Mouse (Mus musculus) cerebellum, adult 2 months (tissue): ENCODE data around the gene Ano8.

Experiments used
- CTCF ChIP-seq: fragments of 200-500 bp; IDR thresholded peaks from 2 replicates; pipeline ENCODE4 v1.5.1; 2011; ENCODE audit warnings: low read depth, mild to moderate bottlenecking, control low read depth, low read length, moderate library complexity, borderline replicate concordance; ENCODE audit not compliant: insufficient read depth
- POLR2A ChIP-seq: fragments of 200-500 bp; IDR thresholded peaks from 2 replicates; pipeline ENCODE4 v1.6.1; 2011; ENCODE audit warnings: low read length, control low read depth, borderline replicate concordance; ENCODE audit not compliant: insufficient read depth

- TF ChIP-seq CTCF (no peak), POLR2A (no peak)
Measured at GRCm38 (mm10) chr8:71462191-71462590, 23.6 kb downstream of the Ano8 start.
